Mouse (Mus musculus) liver, adult 2 months (tissue): ENCODE results near the gene BC024978.

Experiments
- CTCF ChIP-seq: fragments of 200-500 bp; IDR thresholded peaks from 2 replicates; pipeline ENCODE4 v1.5.1; 2011; ENCODE audit warnings: low read depth, low read length, control low read depth
- POLR2A ChIP-seq: fragments of 200-500 bp; IDR thresholded peaks from 2 replicates; pipeline ENCODE4 v1.6.1; 2011; ENCODE audit warnings: low read length, control low read depth; ENCODE audit not compliant: insufficient read depth; ENCODE audit errors: extremely low read depth

GRCm38 (mm10) chr7:27182498-27182897 lies 13.1 kb upstream of the BC024978 start:
- TF ChIP-seq POLR2A (no peak), CTCF (no peak)
